ENCODE assay signal across 25 mouse cellular contexts in the genomic region with DNA sequence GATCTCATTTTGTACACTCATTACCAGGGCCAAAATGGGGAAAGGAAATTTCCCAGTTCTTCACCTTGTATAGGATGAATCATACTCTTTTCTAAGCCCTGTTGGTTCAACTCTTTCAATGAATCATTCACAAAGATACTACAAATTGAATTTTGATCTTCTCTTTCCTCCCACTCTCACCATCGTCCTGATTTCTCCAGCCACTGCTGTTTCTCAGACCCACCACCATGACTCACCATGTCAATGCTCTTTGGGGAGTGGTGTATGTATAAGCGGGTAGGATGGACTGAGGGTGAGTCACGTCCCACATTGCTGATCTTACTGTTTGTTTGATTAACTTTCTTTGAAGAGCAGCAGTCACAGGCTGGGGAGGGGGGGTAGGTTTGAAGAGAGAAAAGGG.
DNase-seq lines count a peak whose midpoint lies in the region; ATAC-seq and TF ChIP-seq lines count a peak whose summit lies in the region.
"Had no signal": no experiment of that assay in that cellular context is flagged by ENCODE, and none has a peak within 500 bp of the region (broad histone marks: within the 10 kb centered on the region; RNA-seq: fewer than 3 reads in every experiment).

No protein-coding gene starts in this region.

- 39% methylated on average over 3 of the region's 3 CpGs for WGBS in stomach, postnatal 0 days

- no peaks in the 10 kb centered on the region for H3K27me3 ChIP-seq in C2C12 (ENCODE audit: control insufficient read depth, insufficient read depth, insufficient read length)
- no peaks in the 10 kb centered on the region for H3K27me3 ChIP-seq in stomach, postnatal 0 days (ENCODE audit: control insufficient read depth, insufficient read depth, low read length)
- H3K27me3 ChIP-seq: embryonic facial prominence, embryonic 13.5 days; hindbrain, embryonic 12.5 days; limb, embryonic 13.5 days; lung, embryonic 15.5 days had no signal

- no peak for TF ChIP-seq CTCF in C2C12 (IDR thresholded peaks at IDR 0.05; ENCODE audit: control insufficient read depth, insufficient read depth, insufficient read length)
- no peak for TF ChIP-seq CTCF in stomach, postnatal 0 days (IDR thresholded peaks at IDR 0.05; ENCODE audit: low read depth)

- no peak overlapping the region for H3K4me3 ChIP-seq in C2C12 (ENCODE audit: insufficient read depth, poor library complexity, severe bottlenecking)
- no peak overlapping the region for H3K4me3 ChIP-seq in stomach, postnatal 0 days (ENCODE audit: low read depth, low read length)
- H3K4me3 ChIP-seq: embryonic facial prominence, embryonic 13.5 days; erythroblast, embryonic 14.5 days; hindbrain, embryonic 12.5 days; left cerebral cortex, adult 2 months; limb, embryonic 13.5 days; lung, embryonic 15.5 days; midbrain, embryonic 12.5 days had no signal

- DNase-seq in urinary bladder, postnatal 14 days (ENCODE audit: low spot score), result peak; percentile 38
- DNase-seq in urinary bladder, postnatal 25 days (ENCODE audit: low spot score), result no peak
- DNase-seq in brain, adult 2 months (ENCODE audit: low read depth, low spot score), result peak; percentile 47
- no peak for DNase-seq in stomach, postnatal 0 days (ENCODE audit: low spot score)
- no peak for DNase-seq in spleen, postnatal 36 days (ENCODE audit: low spot score in 2 of 2)
- no peak for DNase-seq in thymus, postnatal 0 days (ENCODE audit: low spot score)
- DNase-seq: adrenal gland, postnatal 10 days; cerebellum, adult 11-12 months; cerebellum, postnatal 10 days; gastrocnemius, postnatal 14 days; kidney, adult 11 months; kidney, postnatal 14 days; lung, postnatal 36 days; thymus, adult 18-20 months; thymus, postnatal 4 days had no signal

- H3K79me3 ChIP-seq in C2C12 (ENCODE audit: low read depth), result no peaks in the 10 kb centered on the region

- H3K36me3 ChIP-seq in C2C12 (ENCODE audit: control insufficient read depth, insufficient read depth), result no peaks in the 10 kb centered on the region
- H3K36me3 ChIP-seq in stomach, postnatal 0 days (ENCODE audit: control insufficient read depth, insufficient read depth, low read length), result no peaks in the 10 kb centered on the region
- H3K36me3 ChIP-seq: embryonic facial prominence, embryonic 13.5 days; hindbrain, embryonic 12.5 days; limb, embryonic 13.5 days; lung, embryonic 15.5 days; midbrain, embryonic 12.5 days had no signal

- H3ac ChIP-seq in C2C12 (ENCODE audit: control insufficient read depth, insufficient read length, low read depth), result no peak overlapping the region

- H3K4me1 ChIP-seq in stomach, postnatal 0 days (replicated peaks; ENCODE audit: control insufficient read depth, insufficient read depth), result no peaks in the 10 kb centered on the region; the same call in 1 of the 2 replicates
- H3K4me1 ChIP-seq: limb, embryonic 13.5 days; midbrain, embryonic 12.5 days had no signal

- H3K79me2 ChIP-seq in C2C12 (ENCODE audit: control insufficient read depth, insufficient read depth), result no peaks in the 10 kb centered on the region

- H3K27ac ChIP-seq in stomach, postnatal 0 days (replicated peaks), result no peak overlapping the region
- H3K27ac ChIP-seq: embryonic facial prominence, embryonic 13.5 days; hindbrain, embryonic 12.5 days; left cerebral cortex, adult 2 months; limb, embryonic 13.5 days; lung, embryonic 15.5 days; midbrain, embryonic 12.5 days had no signal

- H3K9ac ChIP-seq in stomach, postnatal 0 days (ENCODE audit: low read length), result no peak overlapping the region
- H3K9ac ChIP-seq: embryonic facial prominence, embryonic 13.5 days; hindbrain, embryonic 12.5 days; limb, embryonic 13.5 days; lung, embryonic 15.5 days; midbrain, embryonic 12.5 days had no signal

- H3K4me2 ChIP-seq in stomach, postnatal 0 days (replicated peaks; ENCODE audit: low read depth), result no peak overlapping the region
- H3K4me2 ChIP-seq: embryonic facial prominence, embryonic 13.5 days; hindbrain, embryonic 12.5 days; limb, embryonic 13.5 days; liver, embryonic 11.5 days; lung, embryonic 15.5 days; midbrain, embryonic 12.5 days had no signal

- peak; percentile 92 for ATAC-seq in stomach, postnatal 0 days (ENCODE audit: low FRiP score, low TSS enrichment)
- ATAC-seq: forebrain, embryonic 14.5 days had no signal

- no peaks in the 10 kb centered on the region for H3K9me3 ChIP-seq in stomach, postnatal 0 days (ENCODE audit: control insufficient read depth, low read length)
- H3K9me3 ChIP-seq: embryonic facial prominence, embryonic 13.5 days; hindbrain, embryonic 12.5 days; limb, embryonic 13.5 days; lung, embryonic 15.5 days; midbrain, embryonic 12.5 days had no signal

- TF ChIP-seq EP300 in stomach, postnatal 0 days (optimal IDR thresholded peaks at IDR 0.05), result no peak

TF ChIP-seq in C2C12, 6 proteins besides CTCF, POLR2A, EP300 and RAD21:
- TF ChIP-seq CEBPB (IDR thresholded peaks at IDR 0.05; ENCODE audit: low read depth), result peak; percentile 10
- TF ChIP-seq FOSL1 (IDR thresholded peaks at IDR 0.05; ENCODE audit: insufficient read depth, low read length, poor library complexity, severe bottlenecking), result peak; percentile 91
- TF ChIP-seq USF1 (IDR thresholded peaks at IDR 0.05; ENCODE audit: low read depth), result no peak
- TF ChIP-seq MAX (IDR thresholded peaks at IDR 0.05), result peak; percentile 72

Comparison
In these comparisons a context has a peak if more than half of its experiments do, and no peak if none do; other contexts are left out.
1. DNase-seq: peak in urinary bladder, postnatal 14 days (single experiment) and brain, adult 2 months (single experiment); none in urinary bladder, postnatal 25 days (single experiment), stomach, postnatal 0 days (single experiment), spleen, postnatal 36 days (0 of 2) and thymus, postnatal 0 days (single experiment).